Mouse (Mus musculus) bone marrow, adult 2 months (tissue): Measurements from ENCODE around the gene Nat8f6.
"Not testable (repeated sequence)": the region's sequence is repeated elsewhere in the genome, so short reads cannot be mapped to it uniquely, and the experiment has no call there.

Experiments
- CTCF ChIP-seq: fragments of 200-500 bp; IDR thresholded peaks from 2 replicates; pipeline ENCODE4 v1.5.1; 2011; ENCODE audit warnings: low read length, control low read depth; ENCODE audit not compliant: control insufficient read depth, insufficient read depth
- POLR2A ChIP-seq: fragments of 200-500 bp; IDR thresholded peaks from 2 replicates; pipeline ENCODE4 v1.6.1; 2011; ENCODE audit warnings: low read depth, mild to moderate bottlenecking, control low read depth, low read length, borderline replicate concordance; ENCODE audit not compliant: control insufficient read depth

- TF ChIP-seq CTCF, POLR2A: not testable (repeated sequence)
Measured at GRCm38 (mm10) chr6:85866166-85866565, 45.4 kb upstream of the Nat8f6 start.
